Mouse (Mus musculus) heart, embryonic 12.5 days (tissue): ENCODE data around the gene Acsf2. TPM values are rescaled to one million over a fixed set of nuclear protein-coding genes. Genes with fewer than 3 reads are reported as not detected.
A peak's percentile ranks its signal among the peaks of the same experiment; 100 is the strongest.

Experiments
- ATAC-seq: fragments of 200-750 bp; cut with Nextera tagmentation; 2 replicates; pipeline ENCODE4 v1.8.0; 2017; ENCODE audit warnings: moderate TSS enrichment, moderate library complexity; ENCODE audit not compliant: insufficient number of reproducible peaks, low FRiP score
- H3K27ac ChIP-seq: fragments of 300-500 bp; sonication (generic); 2 replicates; pipeline ENCODE4 v1.5.1; 2016; ENCODE audit warnings: mild to moderate bottlenecking, moderate library complexity; ENCODE audit not compliant: poor library complexity, severe bottlenecking
- H3K27me3 ChIP-seq: fragments of 300-500 bp; sonication (generic); replicated peaks from 2 replicates; pipeline ENCODE4 v1.6.1; 2016; ENCODE audit warnings: mild to moderate bottlenecking, moderate library complexity
- H3K36me3 ChIP-seq: fragments of 300-500 bp; sonication (generic); 2 replicates; pipeline ENCODE4 v1.6.1; 2016; ENCODE audit warnings: mild to moderate bottlenecking, moderate library complexity
- H3K4me1 ChIP-seq: fragments of 300-500 bp; sonication (generic); replicated peaks from 2 replicates; pipeline ENCODE4 v1.6.1; 2016; ENCODE audit warnings: mild to moderate bottlenecking
- H3K4me2 ChIP-seq: fragments of 300-500 bp; sonication (generic); 2 replicates; pipeline ENCODE4 v1.6.1; 2016; ENCODE audit warnings: mild to moderate bottlenecking, moderate library complexity
- H3K4me3 ChIP-seq: fragments of 300-500 bp; sonication (generic); 2 replicates; pipeline ENCODE4 v1.5.1; 2016; ENCODE audit warnings: mild to moderate bottlenecking
- H3K9ac ChIP-seq: fragments of 300-500 bp; sonication (generic); 2 replicates; pipeline ENCODE4 v1.6.1; 2016; ENCODE audit warnings: mild to moderate bottlenecking, moderate library complexity
- H3K9me3 ChIP-seq: fragments of 300-500 bp; sonication (generic); replicated peaks from 2 replicates; pipeline ENCODE4 v1.6.1; 2016; ENCODE audit warnings: mild to moderate bottlenecking, moderate library complexity
- WGBS: fragments of 180-500 bp; shearing (Covaris S2); methylation state at CpG from one replicate; pipeline ENCODE4 v1.1.7; 2016; 5-methylcytosine and 5-hydroxymethylcytosine counted together
- polyA plus RNA-seq: library from polyadenylated mRNA; unstranded; fragments of >200 nt; fragmentation: Nextera tagmentation; extraction: Ambion mirVana; gene quantifications from 2 replicates; pipeline ENCODE4 v1.2.1, GENCODE M21; 2016

The Acsf2 gene
- polyA plus RNA-seq, 1 experiment from 2014 or later = 4.3 TPM

DNA sequence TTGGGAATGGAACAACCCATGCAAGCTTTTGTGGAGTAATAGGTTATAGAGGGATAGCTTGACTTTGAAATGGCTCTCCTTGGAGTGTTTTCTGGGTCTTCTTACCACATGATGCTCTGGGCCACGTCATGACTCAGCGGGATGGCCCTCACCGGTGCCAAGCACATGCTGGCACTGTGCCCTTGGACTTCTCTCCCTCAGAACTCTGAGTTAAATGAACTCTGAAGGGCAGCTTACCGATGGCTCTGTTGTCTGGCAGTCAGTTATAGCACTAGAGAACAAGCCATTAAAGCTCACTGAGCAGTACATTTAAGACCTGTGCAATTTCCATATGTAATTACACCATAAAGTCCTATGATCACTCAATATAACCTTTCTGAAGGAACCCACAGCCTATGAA lies 4.4 kb downstream of the Acsf2 start:
- H3K27me3 ChIP-seq = no peaks in the 10 kb centered on the region
- no peaks in the 10 kb centered on the region; the same call in 1 of the 2 replicates for H3K4me1 ChIP-seq
- no peak overlapping the region for H3K4me2 ChIP-seq
- 85% methylated on average over 4 of the region's 4 CpGs for WGBS
- H3K9me3 ChIP-seq = no peaks in the 10 kb centered on the region
- no peak overlapping the region for H3K27ac ChIP-seq
- no peak for ATAC-seq
- no peak overlapping the region for H3K9ac ChIP-seq
- H3K36me3 ChIP-seq = no peaks in the 10 kb centered on the region
- H3K4me3 ChIP-seq = no peak overlapping the region

DNA sequence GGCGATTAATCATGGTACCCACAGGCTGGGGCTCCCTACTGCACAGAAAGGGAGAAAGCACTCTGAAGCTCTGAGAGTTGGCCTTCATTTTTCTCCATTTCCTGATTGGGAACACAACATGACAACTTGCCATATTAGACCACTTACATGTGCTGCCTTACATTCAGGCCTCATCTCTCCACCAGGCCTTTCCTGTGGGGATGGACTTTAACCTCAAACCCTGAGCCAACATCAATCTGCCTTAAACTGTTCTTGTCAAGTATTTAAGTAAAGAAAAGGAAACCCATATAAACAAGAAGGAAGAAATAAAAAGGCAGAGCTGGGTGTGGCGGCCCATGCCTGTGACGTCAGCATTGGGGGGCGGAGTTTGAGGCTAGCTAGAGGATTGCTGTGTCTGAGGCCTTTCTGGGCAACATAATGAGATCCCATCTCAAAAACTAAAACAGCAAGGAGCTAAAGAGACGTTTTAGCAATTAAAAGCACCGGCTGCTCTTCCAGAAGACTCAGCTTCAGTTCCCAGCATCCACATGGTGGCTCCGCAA lies 5.3 kb downstream of the Acsf2 start:
- peaks cover 5% of the 10 kb centered on the region for H3K4me1 ChIP-seq
- H3K27ac ChIP-seq = no peak overlapping the region
- H3K9me3 ChIP-seq = no peaks in the 10 kb centered on the region
- WGBS = 75% methylated on average over 7 of the region's 7 CpGs
- H3K27me3 ChIP-seq = no peaks in the 10 kb centered on the region
- no peak overlapping the region for H3K4me3 ChIP-seq
- H3K4me2 ChIP-seq = no peak overlapping the region
- no peak for ATAC-seq
- H3K36me3 ChIP-seq = no peaks in the 10 kb centered on the region
- H3K9ac ChIP-seq = no peak overlapping the region

DNA sequence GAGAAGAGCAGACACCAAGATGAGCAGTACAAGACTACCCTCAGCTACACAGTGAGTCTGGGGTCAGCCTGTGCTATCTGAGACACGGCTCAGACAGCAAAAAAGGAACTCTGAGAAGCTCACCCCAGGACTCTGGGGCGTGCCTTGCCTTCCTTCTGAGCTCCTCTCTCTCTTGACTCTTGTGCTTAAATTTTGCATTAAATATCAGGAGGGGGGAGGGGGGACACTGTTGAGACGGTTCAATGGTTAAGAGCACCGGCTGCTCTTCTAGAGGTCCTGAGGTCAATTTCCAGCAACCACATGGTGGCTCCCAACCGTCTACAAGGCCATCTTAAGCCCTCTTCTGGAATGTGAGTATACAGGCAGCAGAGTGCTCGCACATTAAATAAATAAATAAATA lies 14.2 kb downstream of the Acsf2 start:
- Histone ChIP-seq H3K4me3 (no peak overlapping the region), H3K4me2 (no peak overlapping the region), H3K9me3 (peaks cover 3% of the 10 kb centered on the region; the same call in 1 of the 2 replicates), H3K27me3 (no peaks in the 10 kb centered on the region), H3K4me1 (peaks cover 19% of the 10 kb centered on the region), H3K9ac (no peak overlapping the region), H3K27ac (no peak overlapping the region), H3K36me3 (no peaks in the 10 kb centered on the region)
- 78% methylated on average over 6 of the region's 6 CpGs for WGBS
- ATAC-seq = no peak

DNA sequence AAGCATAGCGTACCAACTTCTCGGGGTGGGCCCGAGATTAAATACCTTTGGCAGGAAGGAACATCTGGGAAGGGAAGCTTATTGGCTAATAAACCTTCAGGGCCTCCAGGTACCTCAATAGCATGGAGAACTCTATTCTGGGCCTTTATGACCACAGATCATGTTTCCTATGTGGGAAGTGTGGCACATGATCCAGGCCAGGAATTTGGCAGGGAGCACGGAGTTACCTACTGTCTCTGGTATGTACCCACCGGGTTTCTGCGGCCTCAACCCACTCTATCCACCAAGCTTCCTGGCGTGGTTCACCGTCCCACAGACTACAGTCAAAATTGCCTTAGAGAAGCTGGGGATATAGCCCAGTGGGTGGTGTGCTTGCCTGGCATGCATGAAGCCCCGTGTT lies 16.6 kb downstream of the Acsf2 start:
- no peaks in the 10 kb centered on the region for H3K27me3 ChIP-seq
- peaks cover 3% of the 10 kb centered on the region; the same call in 1 of the 2 replicates for H3K9me3 ChIP-seq
- 0 out of 2 replicates have a peak, but pooled peaks cover 6% of the 10 kb centered on the region for H3K4me1 ChIP-seq
- no peak overlapping the region for H3K27ac ChIP-seq
- no peak overlapping the region for H3K4me3 ChIP-seq
- H3K4me2 ChIP-seq = no peak overlapping the region
- WGBS = 92% methylated on average over 9 of the region's 9 CpGs
- no peak for ATAC-seq
- H3K36me3 ChIP-seq = no peaks in the 10 kb centered on the region
- no peak overlapping the region for H3K9ac ChIP-seq

DNA sequence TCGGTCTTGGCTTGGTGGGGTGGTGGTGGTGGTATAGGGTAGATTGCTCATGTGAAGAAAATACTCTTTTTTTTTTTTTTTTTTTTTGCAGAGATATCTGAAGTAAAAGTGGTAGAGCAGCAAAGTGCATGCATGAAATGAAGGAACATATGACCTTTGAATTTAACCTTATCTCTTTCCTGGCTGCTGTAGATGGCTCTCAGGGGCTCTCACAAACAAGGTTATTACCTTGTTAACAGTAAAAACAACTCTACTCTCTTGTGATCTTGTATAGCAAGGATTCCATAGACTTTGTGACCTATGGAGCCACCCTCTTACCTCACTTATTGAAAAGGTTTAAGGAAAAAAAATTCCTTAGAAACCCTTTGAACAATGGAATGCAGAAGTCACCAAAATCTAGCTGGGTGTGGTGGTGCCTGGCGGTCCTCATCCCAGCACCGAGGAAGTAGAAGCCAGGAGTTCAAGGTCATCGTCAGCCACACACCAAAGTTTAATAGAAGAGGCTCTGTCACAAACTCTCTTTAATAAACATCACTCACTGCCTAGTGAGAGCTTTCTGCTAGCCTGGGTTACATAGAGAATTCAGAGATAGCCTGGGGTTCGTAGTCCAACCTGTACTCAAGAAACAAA lies 21.4 kb downstream of the Acsf2 start:
- Histone ChIP-seq H3K36me3 (no peaks in the 10 kb centered on the region), H3K4me1 (no peaks in the 10 kb centered on the region), H3K27ac (no peak overlapping the region), H3K4me3 (no peak overlapping the region), H3K9ac (no peak overlapping the region), H3K4me2 (no peak overlapping the region), H3K9me3 (no peaks in the 10 kb centered on the region), H3K27me3 (no peaks in the 10 kb centered on the region)
- 85% methylated on average over 5 of the region's 5 CpGs for WGBS
- ATAC-seq = no peak

DNA sequence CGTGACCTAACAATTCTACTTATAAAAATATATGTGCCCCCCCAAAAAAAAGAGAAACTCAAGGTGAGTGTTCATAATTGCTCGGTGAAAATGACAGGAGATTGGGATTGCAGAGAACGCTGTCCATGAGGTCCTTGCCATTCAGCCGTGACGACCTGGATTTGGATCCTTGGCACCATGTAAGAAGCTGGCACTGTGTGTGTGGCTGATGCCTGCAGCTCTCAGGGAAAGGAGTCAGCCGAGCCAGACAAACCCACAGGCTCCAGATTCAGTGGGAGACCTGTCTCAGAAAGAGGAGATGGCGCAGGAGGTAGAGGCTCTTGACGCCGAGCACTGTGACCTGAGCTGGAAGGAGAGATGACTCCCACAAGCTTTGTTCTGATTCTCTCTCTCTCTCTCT lies 25.3 kb downstream of the Acsf2 start:
- Histone ChIP-seq H3K9me3 (no peaks in the 10 kb centered on the region), H3K27ac (no peak overlapping the region), H3K27me3 (no peaks in the 10 kb centered on the region), H3K4me2 (no peak overlapping the region), H3K36me3 (no peaks in the 10 kb centered on the region), H3K4me1 (no peaks in the 10 kb centered on the region), H3K4me3 (no peak overlapping the region), H3K9ac (no peak overlapping the region)
- 88% methylated on average over 9 of the region's 9 CpGs for WGBS
- no peak for ATAC-seq

DNA sequence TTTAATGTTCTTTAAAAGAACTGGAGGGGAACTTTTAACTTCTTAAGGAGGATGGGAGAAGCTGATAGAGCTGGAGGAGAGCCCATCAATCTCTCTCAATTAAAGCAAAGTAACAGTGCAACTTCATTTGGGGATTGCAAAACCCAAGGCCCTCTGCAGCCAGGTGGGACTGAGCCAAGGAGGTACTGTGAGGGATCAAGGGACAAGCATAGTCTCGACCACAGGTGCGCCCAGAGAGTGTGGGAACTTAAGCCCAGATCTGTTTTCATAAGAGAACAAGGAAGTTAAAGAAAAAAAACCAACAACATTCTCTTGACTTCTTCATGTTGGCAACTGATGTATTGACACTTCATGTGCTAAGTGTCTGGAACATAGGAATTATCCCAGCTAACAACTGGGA lies 26.6 kb downstream of the Acsf2 start:
- Histone ChIP-seq H3K4me2 (no peak overlapping the region), H3K4me1 (no peaks in the 10 kb centered on the region), H3K36me3 (0 out of 2 replicates have a peak, but pooled peaks cover 2% of the 10 kb centered on the region), H3K27ac (no peak overlapping the region), H3K9me3 (no peaks in the 10 kb centered on the region), H3K4me3 (no peak overlapping the region), H3K9ac (no peak overlapping the region), H3K27me3 (no peaks in the 10 kb centered on the region)
- no peak for ATAC-seq
- 58% methylated on average over 2 of the region's 2 CpGs for WGBS

DNA sequence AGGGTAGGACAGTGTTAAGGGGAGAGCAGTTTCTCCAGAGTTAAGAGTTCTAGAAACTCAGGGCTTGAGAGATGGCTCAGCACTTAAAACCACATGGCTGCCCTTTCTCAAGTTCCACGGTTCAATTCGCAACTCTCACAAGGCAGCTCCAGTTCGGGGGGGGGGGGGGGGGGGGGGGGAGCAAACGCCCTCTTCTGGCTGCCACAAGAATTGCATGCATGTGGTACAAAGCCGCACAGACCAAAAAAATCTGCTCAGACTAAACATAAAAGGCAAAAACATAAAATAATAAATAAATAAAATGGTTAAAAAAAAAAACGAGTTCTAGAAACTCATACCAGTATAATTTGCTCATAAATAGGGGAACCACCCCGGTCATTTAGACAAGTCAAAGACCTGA lies 27.1 kb downstream of the Acsf2 start:
- 20% methylated on average over 7 of the region's 7 CpGs for WGBS
- no peak overlapping the region for H3K4me3 ChIP-seq
- H3K4me1 ChIP-seq = no peaks in the 10 kb centered on the region
- no peak overlapping the region for H3K27ac ChIP-seq
- H3K4me2 ChIP-seq = no peak overlapping the region
- no peak for ATAC-seq
- no peak overlapping the region for H3K9ac ChIP-seq
- H3K9me3 ChIP-seq = no peaks in the 10 kb centered on the region
- H3K27me3 ChIP-seq = no peaks in the 10 kb centered on the region
- H3K36me3 ChIP-seq = 0 out of 2 replicates have a peak, but pooled peaks cover 2% of the 10 kb centered on the region

DNA sequence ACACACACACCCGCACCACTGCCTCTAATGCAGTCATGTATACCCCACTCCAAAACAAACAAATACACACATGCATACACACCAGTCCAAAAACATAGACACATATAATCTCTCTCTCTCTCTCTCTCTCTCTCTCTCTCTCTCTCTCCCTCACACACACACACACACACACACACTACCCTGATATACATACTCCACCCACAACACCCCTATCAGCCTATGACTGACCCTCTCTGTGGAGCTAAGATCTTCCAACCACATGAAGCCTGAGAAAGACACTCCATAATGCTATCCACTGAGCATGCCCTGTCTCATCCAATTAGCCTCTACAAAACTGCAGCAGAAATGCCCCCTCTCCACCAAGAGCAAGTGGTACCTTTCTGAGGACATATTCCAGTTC lies 29.8 kb downstream of the Acsf2 start:
- peaks cover 4% of the 10 kb centered on the region; the same call in 1 of the 2 replicates for H3K27me3 ChIP-seq
- H3K27ac ChIP-seq = no peak overlapping the region
- 0 out of 2 replicates have a peak, but pooled peaks cover 2% of the 10 kb centered on the region for H3K36me3 ChIP-seq
- H3K9ac ChIP-seq = no peak overlapping the region
- H3K9me3 ChIP-seq = no peaks in the 10 kb centered on the region
- 76% methylated on average over 1 of the region's 1 CpGs for WGBS
- no peak overlapping the region for H3K4me3 ChIP-seq
- no peak for ATAC-seq
- H3K4me1 ChIP-seq = no peaks in the 10 kb centered on the region
- H3K4me2 ChIP-seq = no peak overlapping the region

DNA sequence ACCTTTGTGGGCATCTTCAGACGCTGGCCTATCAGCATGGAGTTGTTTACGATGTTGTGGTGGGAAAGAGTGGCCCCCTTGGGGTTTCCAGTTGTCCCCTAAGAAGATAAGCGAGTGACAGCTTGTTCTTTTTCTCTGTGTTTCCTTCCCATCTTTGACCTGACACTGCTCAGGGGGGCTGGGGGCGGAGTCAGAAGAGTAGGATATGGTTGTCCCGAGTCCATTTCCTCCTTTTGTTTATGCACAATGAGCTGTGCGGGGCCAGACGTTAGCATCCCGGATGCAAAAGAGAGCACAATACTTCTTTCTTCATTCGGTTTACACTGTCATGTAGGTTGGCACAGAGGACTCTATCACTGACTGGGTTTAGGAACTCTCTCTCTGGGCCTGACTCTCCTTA lies 31.1 kb downstream of the Acsf2 start:
- H3K4me3 ChIP-seq = no peak overlapping the region
- H3K27ac ChIP-seq = peak overlapping the region; percentile 14; the same call in 1 of the 2 replicates
- peak; percentile 22; the same call in 1 of the 2 replicates for ATAC-seq
- no peaks in the 10 kb centered on the region for H3K9me3 ChIP-seq
- 0 out of 2 replicates have a peak, but pooled peaks cover 2% of the 10 kb centered on the region for H3K36me3 ChIP-seq
- no peaks in the 10 kb centered on the region for H3K4me1 ChIP-seq
- peaks cover 13% of the 10 kb centered on the region for H3K27me3 ChIP-seq
- H3K9ac ChIP-seq = no peak overlapping the region
- no peak overlapping the region for H3K4me2 ChIP-seq
- 55% methylated on average over 9 of the region's 9 CpGs for WGBS

DNA sequence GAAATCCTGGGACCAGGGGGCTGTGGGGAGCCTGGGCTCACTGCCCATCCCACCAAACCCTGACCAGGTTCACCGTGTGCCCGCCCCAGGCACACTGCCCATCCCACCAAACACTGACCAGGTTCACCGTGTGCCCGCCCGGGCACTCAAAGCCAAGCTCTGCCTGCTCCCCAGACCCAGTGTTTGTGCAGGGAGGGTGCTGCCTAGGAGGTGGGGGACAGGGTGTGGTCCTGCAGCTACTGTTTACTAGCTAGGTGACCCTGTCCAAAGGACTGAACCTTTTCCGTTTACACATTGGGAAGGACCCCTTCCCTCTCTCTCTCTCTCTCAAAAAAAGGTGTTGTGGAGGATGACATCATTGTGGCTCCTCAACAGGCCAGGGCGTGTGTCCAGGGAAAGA lies 34.3 kb downstream of the Acsf2 start:
- no peaks in the 10 kb centered on the region for H3K9me3 ChIP-seq
- WGBS = 80% methylated on average over 7 of the region's 7 CpGs
- no peak for ATAC-seq
- peaks cover 14% of the 10 kb centered on the region for H3K4me1 ChIP-seq
- peaks cover 26% of the 10 kb centered on the region for H3K27me3 ChIP-seq
- H3K36me3 ChIP-seq = 0 out of 2 replicates have a peak, but pooled peaks cover 2% of the 10 kb centered on the region
- no peak overlapping the region for H3K4me3 ChIP-seq
- H3K27ac ChIP-seq = no peak overlapping the region
- H3K9ac ChIP-seq = no peak overlapping the region
- no peak overlapping the region for H3K4me2 ChIP-seq
